Mouse (Mus musculus): ENCODE data around the gene Cyb5b.

Gene Cyb5b

DNA sequence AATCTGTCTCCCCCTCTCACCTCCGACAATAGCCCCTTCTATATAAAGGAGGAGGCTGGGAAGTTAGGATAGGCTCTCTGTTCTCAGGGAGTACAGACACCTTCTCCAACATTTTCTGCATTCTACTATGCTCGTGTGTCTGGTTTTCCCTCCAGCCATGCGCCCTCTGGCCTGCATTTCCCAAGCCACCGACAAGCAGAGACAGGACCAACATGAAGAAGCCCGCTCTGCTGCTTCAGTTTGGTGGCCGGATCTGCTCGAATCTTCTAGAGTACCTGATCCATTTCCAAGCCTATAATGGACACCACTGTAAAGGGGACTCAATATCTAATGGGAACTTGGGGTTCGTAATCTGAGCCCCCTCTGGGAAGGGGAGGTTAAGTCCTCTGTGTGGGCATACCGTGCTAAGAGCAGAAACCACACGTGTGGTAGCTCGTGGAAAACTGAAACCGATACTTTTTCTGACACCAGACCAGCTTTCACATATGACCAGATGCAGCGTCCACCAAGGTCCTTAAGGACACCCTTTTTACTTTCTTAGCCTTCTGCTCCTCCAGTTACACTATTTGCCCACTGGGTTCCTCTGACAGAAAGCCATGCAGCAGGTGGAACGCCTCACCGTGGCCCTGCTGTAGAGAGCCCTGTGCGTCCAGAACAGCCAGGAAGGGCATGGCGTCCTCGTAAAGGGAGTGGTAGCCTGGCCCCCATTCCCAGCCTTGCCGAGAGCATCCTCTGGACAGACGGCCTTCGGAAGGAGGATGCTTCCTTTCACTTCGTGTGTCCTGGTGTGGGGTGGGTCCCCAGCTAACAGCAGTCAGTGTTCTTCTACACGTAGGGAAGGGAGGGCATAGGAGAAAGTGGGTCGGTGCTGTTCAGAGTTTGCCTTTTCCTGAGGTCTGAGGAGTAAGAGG, 17.6 kb upstream of the Cyb5b start:
- DNase-seq: no peak

DNA sequence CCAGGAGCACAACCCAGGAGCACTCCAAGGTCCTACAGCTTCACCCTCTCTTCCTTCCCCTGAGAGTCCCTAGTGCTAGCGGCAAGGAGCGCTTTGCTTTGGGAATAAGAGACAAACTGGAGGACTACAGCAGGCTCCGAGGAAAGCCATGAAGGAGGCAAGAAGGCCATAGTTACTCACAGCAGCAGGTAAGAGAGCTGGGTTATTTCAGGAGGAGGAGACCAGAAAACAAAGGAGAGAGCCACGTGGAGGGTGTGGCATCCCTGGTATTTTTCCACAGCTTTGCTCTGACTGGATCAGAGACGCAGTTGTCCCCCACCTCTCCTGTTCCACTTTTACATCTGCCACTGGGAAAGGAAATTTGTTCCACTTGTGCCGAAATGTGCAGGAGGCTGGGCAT, 16.6 kb upstream of the Cyb5b start:
- no peak for DNase-seq

DNA sequence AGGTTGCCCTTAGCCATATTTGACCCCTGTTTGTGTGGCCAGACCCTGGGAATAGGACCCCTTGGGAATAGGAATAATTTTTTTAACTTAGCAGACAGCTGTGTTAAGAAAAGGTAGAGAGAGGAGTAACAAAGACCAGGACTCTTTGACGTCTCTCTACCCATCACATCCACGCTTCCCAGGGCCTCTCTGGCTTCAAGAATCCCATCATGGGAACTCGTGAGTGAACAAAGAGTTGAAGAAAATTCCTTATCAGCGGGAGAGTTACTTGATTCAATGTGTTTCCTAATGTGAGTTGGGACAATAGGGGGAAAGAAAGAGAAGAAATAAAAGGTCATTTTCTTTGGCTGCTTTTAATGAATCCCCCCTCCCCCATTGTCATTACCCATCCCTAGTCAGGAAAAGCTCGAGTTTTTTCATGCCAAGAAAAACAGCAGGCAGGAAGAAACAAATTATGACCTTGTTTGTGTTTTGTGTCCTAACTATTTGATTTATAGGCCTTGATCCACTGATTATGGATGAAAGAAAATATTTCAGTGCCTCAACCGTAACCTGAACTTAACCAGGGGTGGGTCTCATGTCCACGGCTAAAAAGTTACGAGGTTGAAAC, 14.3 kb upstream of the Cyb5b start:
- no peak for DNase-seq

DNA sequence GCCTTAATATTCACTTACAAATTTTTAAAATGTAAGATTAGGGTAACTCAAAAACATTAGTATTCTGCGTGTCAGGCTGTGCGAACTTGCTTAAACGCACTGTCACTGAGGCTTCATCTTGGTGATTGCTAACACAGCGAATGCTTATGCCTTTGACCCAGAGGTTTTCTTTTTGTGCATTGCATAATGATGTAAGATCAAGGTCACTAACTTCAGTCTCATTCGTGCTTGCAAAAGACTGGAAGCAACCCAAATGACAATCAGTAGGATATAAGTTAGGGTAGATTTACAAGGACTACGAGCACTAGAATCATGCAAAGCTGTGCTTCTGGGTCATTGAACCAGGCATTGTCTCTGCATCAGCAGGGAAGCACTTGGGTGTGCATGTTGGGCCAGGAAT, 12.8 kb upstream of the Cyb5b start:
- no peak for DNase-seq

DNA sequence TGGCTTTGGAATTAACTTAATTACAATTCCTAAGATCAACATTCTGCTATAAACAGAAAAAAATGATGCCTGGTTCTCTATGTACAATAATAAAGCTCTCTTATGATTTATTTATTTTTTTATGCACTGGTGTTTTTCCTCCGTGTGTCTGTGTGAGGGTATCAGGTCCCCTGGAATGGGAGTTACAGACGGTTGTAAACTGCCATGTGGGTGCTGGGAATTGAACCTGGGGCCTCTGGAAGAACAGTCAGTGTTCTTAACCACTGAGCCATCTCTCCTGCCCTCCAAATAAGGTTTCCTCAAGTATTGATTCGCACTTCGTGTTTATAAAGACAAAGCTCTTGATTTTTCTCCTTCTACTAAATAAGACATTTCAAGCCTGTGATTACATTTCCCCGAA, 12.1 kb upstream of the Cyb5b start:
- DNase-seq: no peak

DNA sequence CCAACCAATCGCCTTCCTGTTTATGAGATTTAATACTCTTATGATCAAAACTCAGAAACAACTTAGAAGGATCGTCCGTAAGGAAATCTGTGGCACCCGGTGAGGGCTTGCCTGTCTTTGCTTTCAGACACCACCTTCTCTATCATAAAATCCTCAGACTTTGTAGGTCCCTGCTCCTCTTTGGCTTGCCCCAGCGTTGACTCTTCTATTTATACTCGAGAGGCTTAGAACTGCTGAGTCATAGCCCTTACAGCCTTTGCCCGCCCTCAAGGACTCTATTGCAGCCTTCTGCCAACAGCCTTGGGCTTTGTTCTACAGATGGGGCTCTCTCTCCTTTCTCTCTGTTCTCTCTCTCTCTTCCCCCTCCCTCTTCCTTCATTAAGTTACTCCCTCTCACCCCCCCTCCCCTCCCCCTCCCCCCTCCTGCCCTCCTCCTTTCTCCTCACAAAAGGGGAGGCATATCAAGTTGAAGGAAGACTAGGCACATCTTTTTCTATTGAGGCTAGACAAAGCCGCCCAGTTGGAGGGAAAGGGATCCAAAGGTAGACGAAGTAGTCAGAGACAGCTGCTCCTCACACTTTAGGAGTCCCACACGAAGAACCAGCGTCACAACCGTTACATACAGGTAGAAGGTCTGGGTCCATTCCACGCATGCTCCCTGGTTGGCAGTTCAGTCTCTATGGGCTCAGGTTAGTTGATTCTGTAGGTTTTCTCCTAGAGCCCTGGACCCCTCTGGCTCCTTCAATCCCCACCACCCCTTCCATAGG, 10.6 kb upstream of the Cyb5b start:
- DNase-seq: no peak

DNA sequence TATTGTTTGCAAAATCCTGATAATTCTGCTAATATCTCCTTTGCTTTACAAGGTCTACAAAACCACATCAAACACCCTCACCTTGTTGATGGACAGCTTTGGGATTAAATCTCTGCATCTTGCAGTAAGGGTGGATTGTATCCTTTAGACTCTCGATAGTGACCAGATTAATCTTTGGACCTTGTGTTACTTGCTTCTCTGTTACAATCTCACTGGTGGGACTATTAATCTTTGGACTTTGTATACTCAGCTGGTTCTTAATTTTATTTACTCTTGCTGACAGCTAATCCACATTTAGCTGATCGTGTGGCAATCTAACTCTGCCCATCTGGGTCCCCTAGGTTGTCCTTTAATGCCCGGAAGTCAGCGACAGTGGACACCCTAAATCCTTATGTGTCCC, 7.9 kb upstream of the Cyb5b start:
- DNase-seq: no peak

DNA sequence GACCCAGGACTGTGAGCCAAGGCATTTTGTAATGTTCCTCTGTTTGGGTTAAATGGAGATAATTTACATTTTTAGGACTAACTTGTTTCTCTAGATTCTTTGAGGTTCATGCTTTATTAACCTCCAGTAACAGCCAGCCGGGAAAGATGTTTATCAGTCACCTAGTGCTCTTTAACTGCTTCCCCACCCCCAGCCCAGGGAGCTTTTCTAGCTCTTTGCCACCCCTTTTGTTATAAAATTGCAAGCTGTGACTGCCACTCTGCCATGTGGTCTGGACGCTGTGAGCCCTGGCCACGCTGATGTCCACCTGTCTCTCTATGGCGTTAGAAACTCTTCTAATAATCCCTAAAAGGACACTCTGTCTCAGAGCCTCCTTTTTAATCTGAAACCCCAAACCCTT, 6.9 kb upstream of the Cyb5b start:
- DNase-seq: peak; percentile 28 to 54

DNA sequence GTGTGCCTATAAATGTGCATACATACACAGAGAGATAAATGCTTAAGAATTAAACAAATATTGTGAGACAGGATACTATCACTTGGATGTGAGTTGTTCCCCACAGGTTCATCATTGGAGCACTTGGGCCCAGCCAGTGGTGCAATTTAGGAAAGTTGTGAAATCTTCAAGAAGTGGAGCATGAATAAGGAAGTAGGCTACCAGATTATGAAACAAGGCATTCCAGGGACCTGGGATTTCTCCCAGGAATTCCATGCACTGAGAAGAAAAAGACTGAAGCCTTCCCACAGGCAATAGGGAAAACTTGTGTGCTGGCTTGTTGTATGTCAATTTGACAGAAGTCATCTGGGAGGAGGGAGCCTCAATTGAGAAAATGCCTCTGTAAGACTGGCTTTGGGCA, 4.3 kb upstream of the Cyb5b start:
- DNase-seq: no peak

DNA sequence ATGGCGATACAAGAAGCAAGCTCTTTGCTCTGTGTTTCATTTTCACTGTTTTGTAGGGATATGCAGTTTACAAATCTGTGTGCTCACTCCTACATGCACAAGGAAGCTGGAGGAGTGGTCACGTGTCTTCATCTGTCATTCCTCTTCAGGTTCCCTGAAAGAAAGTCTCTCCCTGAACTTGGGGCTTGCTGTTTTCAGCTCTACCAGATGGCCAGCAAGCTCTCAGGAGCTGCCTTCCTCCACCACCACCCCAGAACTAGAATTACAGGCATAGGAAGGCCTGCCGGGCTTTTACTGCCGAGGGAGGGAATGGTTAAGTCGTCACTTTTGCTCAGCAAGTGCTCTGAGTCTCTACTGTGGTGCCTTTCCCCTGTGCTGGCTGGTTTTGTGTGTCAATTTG, 1.6 kb upstream of the Cyb5b start:
- no peak for DNase-seq

DNA sequence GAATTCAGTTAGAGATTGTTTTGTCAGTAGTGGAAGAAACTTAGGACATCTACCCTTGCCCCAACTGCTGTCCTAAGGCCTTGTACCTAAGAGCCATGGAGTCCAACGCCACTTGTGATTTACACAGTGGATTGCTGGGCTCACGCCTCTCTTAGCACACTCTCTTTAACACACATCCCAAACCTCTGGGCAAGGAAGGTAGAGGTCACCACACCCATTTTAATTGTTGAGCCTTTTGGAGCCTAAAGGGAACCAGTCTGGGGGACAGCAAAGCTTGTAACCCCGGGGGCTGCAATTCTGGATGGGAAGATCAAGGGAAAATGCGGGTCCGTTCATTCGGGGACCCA, 410 bp upstream of the Cyb5b start:
- DNase-seq: no peak

DNA sequence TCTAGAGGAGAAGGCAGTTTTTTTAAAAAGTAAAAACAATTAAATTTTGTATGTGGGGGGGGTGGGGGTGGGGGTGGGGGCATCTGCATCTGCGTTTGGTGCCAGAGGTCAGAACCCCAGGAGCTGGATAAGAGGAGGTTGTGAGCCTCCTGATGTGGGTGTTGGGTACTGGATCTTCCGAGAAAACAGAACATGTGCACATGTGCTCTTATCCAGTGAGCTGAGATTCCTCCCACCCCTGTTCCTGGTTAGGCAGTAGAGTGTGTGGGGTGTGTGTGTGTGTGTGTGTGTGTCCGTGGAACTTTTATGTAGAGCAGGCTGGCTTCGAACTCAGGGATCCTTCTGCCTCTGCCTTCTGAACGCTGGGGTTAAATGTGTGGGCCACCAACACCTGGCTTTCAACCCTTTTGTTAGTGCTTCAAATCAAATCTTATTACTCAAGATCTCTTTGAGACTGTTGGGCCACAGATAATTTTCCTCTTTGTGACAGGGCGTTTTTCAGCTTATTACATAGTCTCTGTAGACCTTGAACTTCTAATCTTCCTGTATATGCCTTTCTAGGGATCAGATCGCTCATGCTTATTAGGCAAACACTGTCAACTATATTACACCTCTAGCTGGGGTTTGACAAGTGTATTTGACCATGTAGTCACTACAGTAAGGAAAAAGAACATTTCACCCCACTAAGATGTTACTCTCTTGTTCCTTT, 926 bp downstream of the Cyb5b start:
- no peak for DNase-seq

DNA sequence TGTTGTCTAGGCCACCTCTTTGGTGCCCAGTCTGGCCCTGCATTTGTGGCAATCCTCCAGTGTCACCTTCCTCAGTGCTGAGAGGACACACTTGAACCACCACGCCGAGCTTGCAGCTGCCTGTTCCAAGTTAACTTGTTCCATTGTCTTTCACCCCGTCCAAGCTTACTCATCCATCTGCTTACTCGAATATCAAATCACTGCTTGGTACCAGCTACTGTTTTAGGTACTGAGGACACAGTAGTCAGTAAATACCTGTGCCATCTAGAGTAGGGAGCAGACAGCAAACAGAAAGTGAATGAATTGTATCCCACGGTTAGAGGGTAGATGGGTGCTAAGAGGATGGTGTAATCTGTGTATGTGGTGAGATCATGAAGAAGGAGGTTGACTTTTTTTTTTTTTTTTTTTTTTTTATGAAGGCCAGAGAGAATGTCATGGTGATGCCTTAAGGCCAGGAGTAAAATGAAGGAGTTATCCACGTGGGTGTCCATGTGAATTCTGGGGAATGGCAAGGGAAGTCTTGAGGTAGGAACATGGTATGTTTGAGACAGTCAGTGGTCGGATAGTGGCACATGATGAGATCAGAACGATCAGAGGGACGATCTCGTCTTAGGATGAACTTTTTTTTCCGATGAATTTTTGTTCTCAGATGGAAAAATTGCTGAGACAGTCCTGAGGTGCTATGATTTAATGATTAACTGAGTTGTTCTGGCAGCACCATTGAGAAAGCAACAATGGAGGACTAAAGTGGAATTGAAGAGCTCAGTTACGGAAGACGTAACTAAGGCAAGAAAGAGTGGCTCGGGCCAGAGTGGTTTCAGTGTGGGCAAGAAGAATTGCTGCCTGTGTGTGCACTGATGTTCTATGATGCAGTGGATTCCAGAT, 3.1 kb downstream of the Cyb5b start:
- DNase-seq: peak in 1 of 2 experiments; percentile 31

DNA sequence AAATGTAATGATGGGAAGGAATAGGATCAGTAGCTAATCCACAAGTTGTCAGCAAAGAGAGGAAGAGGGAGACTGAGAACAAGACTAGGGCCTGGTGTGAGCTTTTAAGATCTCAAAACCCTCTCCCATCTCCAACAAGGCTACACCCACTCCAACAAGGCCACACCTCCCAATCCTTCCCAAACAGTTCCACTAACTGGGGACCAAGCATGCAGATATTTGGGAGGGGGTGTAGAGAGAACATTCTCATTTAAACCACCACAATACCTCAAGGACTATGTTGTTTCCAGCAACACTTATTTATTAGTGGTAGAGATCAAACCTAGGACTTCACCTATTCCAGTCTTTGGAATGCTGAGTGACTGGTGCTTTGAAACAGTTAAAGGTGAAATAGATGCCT, 6.4 kb downstream of the Cyb5b start:
- no peak for DNase-seq

DNA sequence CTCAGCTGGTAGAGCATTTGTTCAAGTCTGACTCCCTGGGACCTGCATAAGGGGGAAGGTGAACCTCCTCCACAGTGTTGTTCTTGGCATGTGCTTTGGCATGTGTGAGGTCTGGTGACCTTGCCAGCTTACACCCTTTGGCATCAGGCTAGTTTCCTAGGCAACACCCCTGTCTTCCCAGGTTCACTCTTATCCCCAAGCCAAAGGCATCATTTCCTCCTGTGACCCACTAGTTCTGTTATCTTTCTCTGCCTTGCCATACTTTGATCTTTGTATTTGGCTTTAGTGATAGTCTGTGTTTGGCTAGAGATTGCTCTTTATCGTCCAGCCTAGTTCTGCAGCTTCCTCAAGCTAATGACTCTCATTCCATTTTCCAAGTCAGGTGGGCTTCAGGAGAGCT, 7.4 kb downstream of the Cyb5b start:
- DNase-seq: peak in 1 of 2 experiments; percentile 18

DNA sequence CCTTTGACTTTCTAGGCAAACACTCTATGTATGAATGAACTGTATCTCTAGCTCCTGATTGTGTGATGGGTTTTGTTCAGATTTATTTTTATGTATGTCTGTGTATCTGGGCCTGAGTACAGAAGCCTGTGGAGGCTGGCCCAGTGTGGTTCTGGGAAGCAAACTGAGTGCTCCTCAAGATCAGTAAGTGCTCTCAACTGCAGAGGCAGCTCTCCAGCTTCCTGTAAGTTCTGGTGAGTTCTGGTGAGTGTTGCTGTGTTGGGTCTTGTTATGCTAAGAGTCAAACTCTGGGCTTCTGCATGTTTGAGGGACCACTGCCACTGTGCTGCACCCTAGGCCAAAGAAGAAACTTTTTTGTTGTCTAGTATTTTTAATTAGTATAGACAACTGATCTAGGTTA, 8.4 kb downstream of the Cyb5b start:
- DNase-seq: peak in 1 of 2 experiments; percentile 25

DNA sequence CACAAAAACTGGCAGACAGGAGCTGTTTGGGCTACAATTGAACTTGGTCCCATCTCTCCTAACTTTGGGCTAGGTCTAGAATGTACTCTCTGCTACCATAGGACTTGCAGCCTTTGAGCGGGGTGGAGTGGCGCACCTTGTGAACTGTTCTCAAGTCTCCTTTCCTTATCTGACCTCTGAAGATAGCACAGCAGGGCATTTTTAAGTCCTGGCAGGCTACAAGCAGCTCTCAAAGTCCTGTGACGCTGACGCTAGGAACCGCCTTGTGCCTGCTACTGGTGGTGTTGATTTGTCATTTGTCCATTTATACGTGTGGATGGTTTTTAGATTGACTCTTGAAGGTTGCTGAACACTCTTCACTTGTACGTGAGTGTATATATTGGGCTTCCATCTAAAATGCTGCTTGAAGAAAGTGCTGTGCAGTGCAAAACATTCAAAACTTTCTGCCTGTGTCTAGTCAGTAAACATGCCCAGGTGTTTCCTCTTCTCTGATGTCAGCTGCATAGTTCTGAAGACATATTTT, 13.9 kb downstream of the Cyb5b start:
- DNase-seq: no peak

DNA sequence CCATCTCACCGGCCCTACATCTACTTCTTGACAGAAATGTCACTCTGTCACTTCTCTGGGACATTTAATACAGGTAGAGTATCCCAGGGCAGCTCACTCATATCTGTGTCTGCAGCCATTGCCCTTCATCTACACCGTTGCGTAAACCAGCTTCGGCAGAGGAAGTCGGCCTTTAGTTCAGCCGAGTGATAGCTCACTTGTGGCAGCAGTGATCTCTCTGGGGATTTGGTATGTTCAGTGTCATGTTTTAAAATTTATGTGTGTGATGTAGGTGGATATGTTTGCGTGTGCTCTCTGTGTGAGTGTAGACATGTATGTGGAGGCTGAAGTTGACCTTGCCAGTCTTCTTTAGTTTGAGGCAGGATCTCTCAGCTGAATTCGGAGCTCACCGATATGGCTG, 15.3 kb downstream of the Cyb5b start:
- no peak for DNase-seq

DNA sequence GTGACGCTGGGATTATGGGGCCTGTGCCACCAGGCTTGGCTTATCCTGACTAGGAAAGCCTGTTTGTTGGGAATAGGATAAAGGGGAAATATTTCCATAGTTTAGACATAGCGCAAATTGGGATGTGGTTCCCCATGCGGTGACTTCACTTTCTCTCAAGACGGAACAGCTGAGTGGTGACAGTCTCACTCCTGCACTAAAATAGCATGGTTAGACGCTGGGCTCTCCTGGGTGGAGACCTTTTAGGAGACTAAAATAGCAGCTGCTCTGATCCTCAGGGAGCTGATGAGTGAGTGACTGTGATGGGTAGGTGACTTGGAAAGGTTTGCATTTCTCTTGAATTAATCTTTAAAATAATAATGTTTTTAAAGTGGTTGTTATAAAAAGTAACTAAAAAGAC, 17.4 kb downstream of the Cyb5b start:
- no peak for DNase-seq

DNA sequence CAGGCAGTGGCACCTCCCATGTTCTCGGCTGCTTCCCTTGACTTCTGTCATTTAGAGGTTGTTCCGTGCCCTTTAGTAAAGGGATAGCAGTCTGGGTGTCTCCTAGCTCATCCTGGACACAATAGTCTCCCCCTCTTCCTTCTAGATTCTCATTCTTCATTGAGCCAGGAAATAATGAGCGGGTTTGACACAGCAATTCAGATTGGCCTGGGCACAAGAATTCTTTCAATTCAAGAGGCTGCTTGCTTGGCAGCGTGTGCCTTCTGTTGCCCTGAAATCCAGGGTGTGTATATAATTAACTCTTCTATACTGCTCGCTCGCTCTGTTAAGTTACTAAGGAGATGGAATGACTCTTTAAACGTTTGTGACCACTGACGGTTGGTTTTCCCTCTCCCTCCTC, 21.7 kb downstream of the Cyb5b start:
- no peak for DNase-seq

DNA sequence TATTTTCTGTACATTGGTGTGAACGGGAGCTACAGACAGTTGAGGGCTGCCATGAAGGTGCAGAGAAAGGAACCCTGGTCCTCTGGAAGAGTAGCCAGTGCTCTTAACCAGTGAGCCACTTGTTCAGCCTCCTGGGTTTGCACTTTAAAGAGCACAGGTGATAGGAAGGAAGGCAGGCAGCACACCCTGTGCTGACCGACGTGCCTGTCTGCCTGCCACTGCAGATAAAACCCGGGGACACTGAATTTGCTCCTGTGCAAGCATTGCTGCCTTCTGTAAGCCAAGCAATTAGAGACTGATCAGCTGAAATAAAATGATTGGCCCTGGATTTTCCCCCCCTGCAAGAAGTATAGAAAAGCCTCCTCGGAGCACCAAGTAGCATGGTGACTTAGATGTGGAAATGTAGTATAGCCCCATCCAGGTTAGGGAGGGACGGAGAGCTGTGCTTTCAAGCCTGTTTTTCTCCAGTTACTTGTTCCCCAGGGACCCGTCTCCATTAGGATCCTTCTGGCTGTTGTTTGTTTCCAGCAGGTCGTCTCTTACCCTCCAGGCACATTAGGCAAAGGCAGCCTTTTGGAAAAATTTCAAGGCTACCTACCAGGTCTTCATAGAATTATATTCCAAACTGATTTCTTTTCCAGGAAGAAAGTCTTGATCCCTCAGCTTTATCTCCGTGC, 22.7 kb downstream of the Cyb5b start:
- DNase-seq: no peak

Measured in cerebellum, postnatal 25 days (tissue).